18 mouse cellular contexts compared by ENCODE assay signal in genomic region chr14:47748714-47749113, GRCm38 (mm10).
"Had no signal": no experiment of that assay in that cellular context is flagged by ENCODE, and none has a peak within 500 bp of the region (broad histone marks: within the 10 kb centered on the region; RNA-seq: fewer than 3 reads in every experiment).

No protein-coding gene starts in this region.

- H3K27ac ChIP-seq: liver, embryonic 15.5 days; macrophage; midbrain, embryonic 13.5 days; midbrain, embryonic 15.5 days; neural tube, embryonic 12.5 days had no signal

- H3K4me3 ChIP-seq: liver, embryonic 15.5 days; lung, embryonic 15.5 days; megakaryocyte, embryonic 14.5 days; midbrain, embryonic 13.5 days; midbrain, embryonic 15.5 days; neural tube, embryonic 12.5 days had no signal

- DNase-seq: liver, postnatal 0 days; lung, adult 2 months; lung, postnatal 14 days; lung, postnatal 36 days; right cerebral cortex, adult 18-20 months; right cerebral cortex, postnatal 25 days; right cerebral cortex, postnatal 4 days; spleen, adult 18-20 months; thymus, adult 18-20 months; thymus, postnatal 14 days; thymus, postnatal 36 days had no signal
